Mouse (Mus musculus) thymus, adult 2 months (tissue): ENCODE measurements around the gene Acap1. TPM values are rescaled to one million over a fixed set of nuclear protein-coding genes. Genes with fewer than 3 reads are reported as not detected.

Source experiments
- DNase-seq: peaks from one replicate; pipeline ENCODE4 v3.0.0; 2021
- H3K27ac ChIP-seq: fragments of 200-500 bp; 2 replicates; pipeline ENCODE4 v1.5.1; 2012; ENCODE audit warnings: low read length, control low read depth; ENCODE audit not compliant: control insufficient read depth, insufficient read depth
- H3K27me3 ChIP-seq: fragments of 200-500 bp; 2 replicates; pipeline ENCODE4 v1.6.1; 2012; ENCODE audit warnings: mild to moderate bottlenecking, low read length, moderate library complexity, mixed read lengths; ENCODE audit not compliant: control insufficient read depth, insufficient read depth
- H3K36me3 ChIP-seq: fragments of 200-500 bp; 2 replicates; pipeline ENCODE4 v1.6.1; 2012; ENCODE audit warnings: mild to moderate bottlenecking, low read length, moderate library complexity; ENCODE audit not compliant: control insufficient read depth, insufficient read depth
- H3K4me1 ChIP-seq: fragments of 200-500 bp; replicated peaks from 2 replicates; pipeline ENCODE4 v1.6.1; 2012; ENCODE audit warnings: low read length; ENCODE audit not compliant: control insufficient read depth, insufficient read depth
- H3K4me3 ChIP-seq: fragments of 200-500 bp; 2 replicates; pipeline ENCODE4 v1.5.1; 2012; ENCODE audit warnings: mild to moderate bottlenecking, low read length, control low read depth, moderate library complexity; ENCODE audit not compliant: control insufficient read depth, insufficient read depth
- CTCF ChIP-seq: fragments of 200-500 bp; IDR thresholded peaks from 2 replicates; pipeline ENCODE4 v1.5.1; 2012; ENCODE audit warnings: mild to moderate bottlenecking, control low read depth, low read length, moderate library complexity, borderline replicate concordance; ENCODE audit not compliant: control insufficient read depth, poor library complexity, insufficient read depth; ENCODE audit errors: extremely low read depth
- POLR2A ChIP-seq: fragments of 200-500 bp; IDR thresholded peaks from 2 replicates; pipeline ENCODE4 v1.6.1; 2012; ENCODE audit warnings: mild to moderate bottlenecking, low read length, control low read depth, moderate library complexity; ENCODE audit not compliant: control insufficient read depth, poor library complexity, insufficient read depth; ENCODE audit errors: extremely low read depth
- WGBS: fragments of 180-500 bp; shearing (Covaris S2); methylation state at CpG from one replicate; pipeline ENCODE4 v1.1.7; 2018; 5-methylcytosine and 5-hydroxymethylcytosine counted together
- polyA plus RNA-seq: library from polyadenylated mRNA; depleted of rRNA; stranded (reverse); fragments of >200 nt; gene quantifications from 2 replicates; pipeline ENCODE4 v1.2.3, GENCODE M21; 2012

Gene Acap1
- polyA plus RNA-seq, 1 experiment = 462 TPM

- peaks cover 8% of the 10 kb centered on the region for H3K36me3 ChIP-seq
- peaks cover 19% of the 10 kb centered on the region for H3K4me1 ChIP-seq
- no peak overlapping the region for H3K4me3 ChIP-seq
- DNase-seq = no peak
- TF ChIP-seq POLR2A = no peak
- no peaks in the 10 kb centered on the region for H3K27me3 ChIP-seq
- no peak overlapping the region for H3K27ac ChIP-seq
- 93% methylated on average over 6 of the region's 6 CpGs for WGBS
These were observed 16.4 kb downstream of the Acap1 start for GRCm38 (mm10) chr11:69878952-69879351.

GRCm38 (mm10) chr11:69878399-69878798, 16.9 kb downstream of the Acap1 start:
- H3K4me3 ChIP-seq = no peak overlapping the region
- H3K4me1 ChIP-seq = peaks cover 19% of the 10 kb centered on the region
- WGBS = 96% methylated on average over 3 of the region's 3 CpGs
- H3K36me3 ChIP-seq = peaks cover 2% of the 10 kb centered on the region
- no peak overlapping the region for H3K27ac ChIP-seq
- TF ChIP-seq CTCF = no peak
- TF ChIP-seq POLR2A = no peak
- DNase-seq = no peak
- H3K27me3 ChIP-seq = no peaks in the 10 kb centered on the region

DNA sequence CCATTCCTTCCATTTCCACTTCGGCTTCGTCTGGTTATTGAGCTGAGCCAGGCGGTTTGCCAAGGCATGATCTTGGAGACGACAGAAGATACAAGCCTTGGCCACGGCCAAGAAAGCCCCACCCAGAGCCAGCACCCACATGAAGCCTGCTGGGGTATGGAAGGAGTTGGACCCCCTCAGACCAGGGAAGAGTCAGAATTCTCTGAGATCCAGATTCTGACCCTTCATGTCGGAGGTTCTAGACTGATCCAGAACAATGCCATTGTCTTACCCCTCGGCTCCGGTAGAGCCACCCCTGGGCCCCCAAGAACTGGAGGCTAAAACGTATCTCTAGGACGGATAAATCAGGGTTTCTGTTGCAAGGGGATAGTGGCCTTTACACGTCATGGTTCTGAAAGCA, 17.5 kb downstream of the Acap1 start, which contains the start of gene Tmem95:
TSS of gene Tmem95 (minus strand) at position 141 of the 400 bp plus-strand sequence.
- no peak for DNase-seq

GRCm38 (mm10) chr11:69876867-69877266, 18.5 kb downstream of the Acap1 start:
- TF ChIP-seq CTCF (peak; percentile 91), POLR2A (no peak)
- H3K27ac ChIP-seq = no peak overlapping the region
- WGBS = 4% methylated on average over 12 of the region's 12 CpGs
- H3K4me3 ChIP-seq = no peak overlapping the region
- DNase-seq = peak; percentile 92
- no peaks in the 10 kb centered on the region for H3K36me3 ChIP-seq
- no peaks in the 10 kb centered on the region for H3K27me3 ChIP-seq
- H3K4me1 ChIP-seq = peaks cover 14% of the 10 kb centered on the region

More for the DNA sequence above, 17.5 kb downstream of the Acap1 start, which contains the start of gene Tmem95:
- Histone ChIP-seq H3K4me3 (no peak within 1 kb of the TSS), H3K27me3 (no peaks in the 10 kb centered on the region), H3K36me3 (no peaks in the 10 kb centered on the region), H3K27ac (no peak within 1 kb of the TSS), H3K4me1 (peaks cover 19% of the 10 kb centered on the region)
- TF ChIP-seq POLR2A (no peak), CTCF (no peak)
- 97% methylated on average over 11 of the region's 11 CpGs for whole genome bisulfite sequencing

GRCm38 (mm10) chr11:69876186-69876585, 19.2 kb downstream of the Acap1 start:
- peaks cover 7% of the 10 kb centered on the region for H3K4me1 ChIP-seq

DNA sequence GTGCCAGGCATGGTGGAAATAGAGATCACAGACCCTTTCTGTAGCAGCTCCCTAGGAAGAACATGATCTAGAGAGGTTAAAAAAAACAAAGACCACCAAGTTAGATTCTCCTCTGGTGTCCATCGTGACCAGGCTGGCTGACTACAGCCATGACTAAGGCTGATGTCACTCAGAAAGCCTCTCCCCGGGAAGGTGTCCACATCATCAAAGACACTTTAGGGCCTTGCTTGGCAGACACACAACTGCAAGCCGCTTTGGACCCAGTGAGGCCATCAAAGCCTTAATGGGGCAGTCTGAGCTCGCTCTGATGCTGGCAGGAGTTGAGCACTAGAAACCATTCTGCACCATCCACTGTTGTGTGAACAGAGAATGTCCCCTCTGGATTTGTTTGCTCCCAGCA, 22.9 kb downstream of the Acap1 start:
- no peaks in the 10 kb centered on the region for H3K4me1 ChIP-seq
- no peak overlapping the region for H3K27ac ChIP-seq
- no peaks in the 10 kb centered on the region for H3K36me3 ChIP-seq
- H3K27me3 ChIP-seq = no peaks in the 10 kb centered on the region
- TF ChIP-seq CTCF = no peak
- TF ChIP-seq POLR2A = no peak
- no peak for DNase-seq
- WGBS = 84% methylated on average over 4 of the region's 4 CpGs
- no peak overlapping the region for H3K4me3 ChIP-seq

More at GRCm38 (mm10) chr11:69876186-69876585, 19.2 kb downstream of the Acap1 start:
- Histone ChIP-seq H3K27me3 (no peaks in the 10 kb centered on the region), H3K27ac (no peak overlapping the region), H3K4me3 (no peak overlapping the region), H3K36me3 (no peaks in the 10 kb centered on the region)
- TF ChIP-seq POLR2A (no peak), CTCF (no peak)
- DNase-seq = no peak
- WGBS = 38% methylated on average over 7 of the region's 7 CpGs

GRCm38 (mm10) chr11:69871822-69872221, 23.5 kb downstream of the Acap1 start:
- Histone ChIP-seq H3K27ac (no peak overlapping the region), H3K36me3 (no peaks in the 10 kb centered on the region), H3K27me3 (no peaks in the 10 kb centered on the region), H3K4me3 (no peak overlapping the region), H3K4me1 (no peaks in the 10 kb centered on the region)
- no peak for DNase-seq
- no peak for TF ChIP-seq POLR2A
- TF ChIP-seq CTCF = no peak
- 86% methylated on average over 7 of the region's 7 CpGs for WGBS

DNA sequence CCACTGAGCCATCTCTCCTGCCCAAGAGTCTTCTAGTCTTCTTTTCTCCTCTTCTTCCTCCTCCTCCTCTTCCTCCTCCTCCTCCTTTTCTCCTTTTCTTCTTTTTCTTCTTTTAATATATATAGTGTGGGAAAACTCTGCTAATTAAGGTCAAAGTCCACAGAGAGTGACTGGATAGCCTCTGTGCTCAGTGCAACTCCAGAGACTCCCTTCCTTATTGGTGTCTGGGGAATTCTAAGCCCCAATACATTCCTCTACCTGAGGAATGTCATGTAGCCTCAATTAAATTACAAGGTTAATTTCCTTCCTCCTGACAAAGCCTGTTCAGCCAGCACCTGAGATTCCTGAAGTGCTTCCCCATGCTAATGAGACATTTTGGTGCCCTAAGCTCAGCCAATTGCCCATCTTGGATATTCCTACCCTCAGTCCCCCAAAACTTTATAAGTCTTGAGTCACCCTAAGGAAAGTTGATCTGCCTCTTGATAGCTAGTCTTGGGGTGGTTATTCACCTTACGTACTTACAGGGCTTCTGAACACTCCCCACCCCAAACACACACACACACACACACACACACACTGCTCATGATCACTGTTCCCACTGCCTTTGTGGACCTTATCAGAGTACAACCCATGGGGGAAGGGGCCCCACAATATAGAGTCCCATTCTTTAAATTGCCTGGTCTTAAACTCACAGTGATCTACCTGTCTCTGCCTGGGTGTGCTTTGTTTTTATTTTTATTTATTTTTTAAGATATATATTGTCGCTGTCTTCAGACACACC, 24.9 kb downstream of the Acap1 start:
- 99% methylated on average over 2 of the region's 2 CpGs for WGBS
- Histone ChIP-seq H3K36me3 (no peaks in the 10 kb centered on the region), H3K27ac (no peak overlapping the region), H3K4me3 (no peak overlapping the region), H3K4me1 (no peaks in the 10 kb centered on the region), H3K27me3 (no peaks in the 10 kb centered on the region)
- no peak for DNase-seq
- no peak for TF ChIP-seq CTCF
- no peak for TF ChIP-seq POLR2A
